Mouse (Mus musculus) left cerebral cortex, postnatal 14 days (tissue): ENCODE results near the gene Ak1. TPM values are rescaled to one million over a fixed set of nuclear protein-coding genes. Genes with fewer than 3 reads are reported as not detected.

ENCODE experiments used
- DNase-seq, 2 experiments: peaks; one replicate each; pipeline ENCODE4 v3.0.0; 2021 to 2022; ENCODE audit warnings: low spot score in 2 of 2, mixed read lengths in 1 of 2
- intact Hi-C: fragments of 180-260 bp; cut with DNase I; formaldehyde crosslinking; loops from one replicate; pipeline ENCODE4 v1.15.1; 2025
- total RNA-seq, 2 experiments: library from RNA; stranded (reverse); gene quantifications; 2 replicates each; pipeline ENCODE4 v1.2.3; 2021

Gene Ak1
- total RNA-seq, 2 experiments from 2014 or later, result 162 to 164 TPM

DNA sequence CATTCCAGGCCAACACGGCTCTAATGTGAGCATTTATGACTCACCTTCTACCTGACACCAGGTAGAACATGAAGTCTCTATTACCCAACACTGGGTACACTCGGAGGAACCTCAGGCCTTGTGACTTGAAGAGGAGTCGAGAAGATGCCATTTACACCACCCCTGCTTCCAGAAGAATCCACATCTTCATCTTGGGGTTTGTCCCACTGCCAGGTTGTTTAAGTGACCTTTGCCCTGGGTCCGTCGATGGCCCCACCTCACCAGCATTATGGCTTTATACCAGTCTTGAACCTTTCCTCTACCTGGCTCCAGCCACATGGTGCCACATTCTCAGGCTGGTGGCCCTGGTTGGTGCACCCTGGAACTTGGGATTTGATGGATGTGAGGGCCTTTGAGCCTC lies 24.3 kb upstream of the Ak1 start:
- intact Hi-C loops, result no loop called here
- DNase-seq, result no peak

DNA sequence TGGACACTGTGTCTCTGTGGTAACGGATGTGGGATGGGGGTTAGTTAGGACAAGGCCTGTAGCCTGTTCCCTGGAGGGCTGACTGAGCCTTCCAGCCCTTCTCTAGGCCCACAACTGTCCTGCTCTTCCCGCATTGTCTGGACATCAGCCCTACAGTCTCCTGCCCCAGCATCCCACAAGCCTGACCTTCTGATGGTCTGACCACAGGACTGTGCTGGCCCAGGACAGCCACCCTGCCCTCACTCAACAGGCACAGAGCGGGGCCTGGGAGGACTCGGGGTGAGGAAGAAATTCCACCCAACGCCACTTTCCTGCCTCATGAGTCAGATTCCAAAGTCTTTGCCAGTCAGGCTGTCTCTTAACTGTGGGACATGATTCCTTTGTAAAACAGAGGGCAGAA lies 23.9 kb upstream of the Ak1 start:
- intact Hi-C loops, result no loop called here
- no peak for DNase-seq

DNA sequence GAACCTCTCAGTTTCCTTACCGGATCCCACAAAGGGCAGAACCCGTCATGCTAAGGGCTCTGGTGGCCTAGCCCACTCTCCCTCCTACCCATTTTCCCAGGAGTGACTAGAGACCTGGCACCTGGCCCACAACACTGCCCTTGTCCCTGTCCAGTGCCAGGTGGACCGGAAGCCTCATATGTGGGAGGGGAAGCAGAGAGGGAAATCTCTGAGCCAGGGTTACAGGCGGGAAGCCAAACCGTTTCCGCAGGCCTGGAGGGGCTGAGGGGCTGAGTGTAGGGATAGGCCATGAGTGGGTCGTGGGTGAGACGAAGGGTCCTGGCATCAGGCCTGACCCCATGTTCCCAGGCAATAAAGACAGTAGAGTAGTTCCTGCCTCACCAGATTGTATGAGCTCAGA lies 23.1 kb upstream of the Ak1 start:
- DNase-seq, result no peak
- intact Hi-C loops, result no loop called here

DNA sequence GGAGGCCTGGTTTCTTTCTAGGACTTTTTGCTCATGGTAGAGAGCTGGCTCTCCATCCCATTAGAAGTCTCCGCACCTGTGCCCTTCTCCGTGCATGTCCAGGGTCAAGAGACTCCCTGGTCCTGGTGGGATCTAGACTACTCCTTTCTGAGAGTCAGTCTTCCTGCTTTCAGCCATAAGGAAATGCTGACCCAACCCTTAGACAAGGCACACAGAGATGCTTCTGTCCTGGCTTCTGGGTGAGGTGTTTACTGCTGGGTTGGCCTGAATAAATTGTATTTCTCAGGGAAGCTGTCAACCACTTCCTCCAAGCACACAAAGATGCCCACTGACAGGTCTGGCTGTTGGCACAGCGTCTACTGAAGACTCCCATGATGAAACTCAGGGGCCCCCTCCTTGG lies 22.1 kb upstream of the Ak1 start, which contains the start of gene St6galnac6:
TSS of gene St6galnac6 (plus strand) at position 301 of the 400 bp plus-strand sequence.
- intact Hi-C loops, result no loop called here
- DNase-seq, result no peak

DNA sequence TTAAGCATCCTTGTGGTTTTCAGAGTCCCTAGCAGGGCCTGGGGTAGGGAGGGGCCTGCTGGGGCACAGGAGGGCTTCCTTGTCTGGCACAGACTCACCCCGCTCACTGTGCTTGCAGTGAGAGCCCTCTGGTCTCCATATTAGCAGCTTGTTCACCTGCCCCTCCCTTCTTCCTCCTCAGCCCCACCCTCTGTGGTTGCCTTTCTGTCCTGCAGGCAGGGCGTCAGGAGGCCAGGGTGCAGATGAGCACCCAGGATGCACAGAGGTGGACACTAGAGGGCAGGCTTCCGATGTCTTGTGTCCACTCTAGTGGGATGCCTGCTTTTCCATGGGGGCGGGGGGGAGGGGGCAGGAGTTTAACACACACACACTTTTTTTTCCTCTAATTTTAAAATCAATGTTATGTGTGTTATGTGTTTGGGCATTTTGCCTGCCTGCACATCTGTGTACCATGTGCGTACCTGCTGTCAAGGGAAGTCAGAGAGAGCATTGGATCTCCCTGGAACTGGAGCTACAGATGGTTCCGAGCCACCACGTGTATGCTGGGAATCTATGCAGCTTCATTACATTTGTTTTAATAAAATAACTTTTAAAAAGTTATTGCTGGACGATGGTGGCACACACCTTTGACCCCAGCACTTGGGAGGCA lies 20.0 kb upstream of the Ak1 start:
- intact Hi-C loops, result loop anchor here (2.0 kb wide), 1 partner anchor 15 kb away; the partner anchor contains the start of gene St6galnac4
- DNase-seq, result no peak

DNA sequence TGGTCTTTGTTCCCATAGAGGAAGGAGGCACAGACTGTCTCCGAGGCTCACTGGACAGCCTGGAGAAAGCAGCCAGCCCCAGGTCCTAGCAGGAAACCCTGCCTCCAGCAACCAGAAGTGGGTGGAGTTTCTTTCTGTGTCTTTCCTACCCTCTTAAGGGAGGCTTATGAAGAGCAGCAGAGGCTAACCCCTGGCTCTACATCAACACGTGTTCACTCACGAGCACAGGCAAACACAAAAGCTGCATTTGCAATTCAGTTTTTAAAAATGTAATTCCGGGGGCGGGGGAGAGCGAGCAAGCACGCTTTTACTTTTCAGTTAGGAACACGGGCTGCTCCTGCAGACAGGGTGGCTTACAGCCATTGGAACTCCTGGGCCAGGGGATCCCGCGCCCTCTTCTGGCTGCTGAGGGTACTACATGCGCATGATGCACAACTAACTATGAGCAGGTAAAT lies 18.9 kb upstream of the Ak1 start:
- DNase-seq, result peak; percentile 93 to 94
- intact Hi-C loops, result loop anchor here (2.0 kb wide), 1 partner anchor 16 kb away; the partner anchor contains the start of gene St6galnac4

DNA sequence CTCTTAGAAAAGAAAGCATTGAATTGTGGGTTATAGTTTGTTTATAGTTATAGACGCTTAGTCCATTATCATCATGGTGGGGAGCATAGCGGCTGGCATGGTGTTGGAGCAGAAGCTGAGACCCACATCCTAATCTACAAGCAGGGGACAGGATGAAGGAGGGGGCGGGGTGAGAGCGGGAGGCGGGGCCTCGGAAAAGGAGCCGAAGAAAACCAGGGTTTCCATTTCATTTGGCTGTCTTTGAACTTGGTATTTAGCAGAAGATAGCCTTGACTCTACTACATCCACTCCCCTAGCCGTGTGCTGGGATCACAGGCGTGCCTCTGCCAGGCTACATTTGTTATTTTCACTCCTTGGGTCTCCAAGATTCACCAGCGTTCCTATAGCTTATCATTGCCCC lies 16.9 kb upstream of the Ak1 start:
- DNase-seq, result no peak
- intact Hi-C loops, result no loop called here

DNA sequence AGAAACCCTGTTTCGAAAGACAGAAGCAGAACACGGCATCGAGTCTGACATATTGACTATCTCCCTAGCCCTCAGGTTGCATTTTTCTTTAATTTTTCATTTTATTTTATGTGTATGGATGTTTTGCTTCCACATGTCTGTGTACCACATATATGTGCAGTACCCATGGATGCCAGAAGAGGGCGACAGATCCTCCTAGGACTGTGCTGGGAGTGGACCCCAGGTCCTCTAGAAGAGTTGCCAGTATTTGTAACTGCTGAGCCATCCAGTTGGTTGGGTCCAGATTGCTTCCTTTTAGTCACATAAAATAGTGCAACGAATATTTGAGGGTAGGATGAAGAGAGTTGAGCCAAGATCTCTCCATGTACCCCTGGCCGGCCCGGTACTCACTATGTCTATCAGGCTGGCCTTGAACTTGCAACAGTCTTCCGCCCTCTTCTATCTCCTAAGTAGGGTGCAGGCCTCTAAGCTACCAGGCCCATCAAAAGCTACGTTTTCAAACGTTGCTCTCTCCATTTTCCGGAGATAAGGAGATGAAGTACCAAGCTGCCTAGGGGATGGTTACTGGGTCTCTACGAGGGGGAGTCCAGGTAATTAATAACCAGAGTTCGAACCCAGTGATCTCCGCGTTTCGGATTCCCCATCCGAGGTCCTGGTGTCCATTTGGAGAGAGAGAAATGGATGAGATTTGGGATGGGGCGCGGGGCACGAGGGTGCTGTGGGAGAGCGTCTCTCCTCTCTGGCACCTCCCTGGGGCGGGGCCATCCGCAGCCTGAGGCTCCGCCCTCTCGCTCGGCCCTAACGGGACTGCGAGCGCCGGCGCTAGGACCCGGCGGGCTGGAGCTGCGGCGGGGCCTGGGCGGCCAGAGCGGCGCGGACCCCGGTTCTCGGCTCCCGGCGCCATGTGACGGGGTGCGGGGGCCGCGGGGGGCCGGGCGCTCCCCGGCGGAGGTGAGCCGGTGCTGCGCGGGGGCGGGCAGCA lies 15.1 kb upstream of the Ak1 start:
- peak; percentile 83 to 88 for DNase-seq
- intact Hi-C loops, result no loop called here

DNA sequence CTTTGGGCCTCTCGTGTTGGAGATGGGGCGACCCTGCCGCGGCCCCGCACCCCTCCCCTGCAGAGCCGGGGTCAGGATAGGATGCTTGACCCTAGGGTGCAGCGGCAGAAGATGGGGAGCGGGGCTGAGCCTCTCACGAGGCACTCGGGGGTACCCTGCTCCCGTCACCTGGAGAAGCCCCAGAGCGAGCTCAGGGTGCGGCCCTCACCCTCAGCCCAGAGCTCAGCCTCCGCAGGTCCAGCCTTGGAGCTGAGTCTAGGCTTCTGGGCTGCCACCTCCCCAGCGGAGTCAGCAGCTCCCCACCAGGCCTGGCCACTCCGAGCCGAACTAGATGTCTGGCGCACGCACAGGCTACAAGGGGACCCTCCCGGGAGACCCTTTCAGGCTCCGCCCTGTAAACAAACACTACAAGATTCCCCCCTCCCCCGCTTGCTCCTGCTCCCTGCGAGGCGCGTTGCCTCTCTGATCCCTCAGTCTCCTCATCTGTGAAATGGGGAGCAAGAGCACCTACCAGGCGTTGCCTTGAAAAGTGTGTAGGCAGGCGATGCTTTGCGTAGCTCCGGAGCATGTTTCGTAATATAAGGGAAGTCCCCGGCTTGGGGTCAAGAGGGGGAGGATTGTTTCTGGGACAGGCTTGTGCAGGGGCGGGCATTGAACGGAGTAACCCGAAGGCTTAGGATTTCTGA lies 14.2 kb upstream of the Ak1 start:
- intact Hi-C loops, result no loop called here
- DNase-seq, result peak in 1 of 2 experiments; percentile 53

DNA sequence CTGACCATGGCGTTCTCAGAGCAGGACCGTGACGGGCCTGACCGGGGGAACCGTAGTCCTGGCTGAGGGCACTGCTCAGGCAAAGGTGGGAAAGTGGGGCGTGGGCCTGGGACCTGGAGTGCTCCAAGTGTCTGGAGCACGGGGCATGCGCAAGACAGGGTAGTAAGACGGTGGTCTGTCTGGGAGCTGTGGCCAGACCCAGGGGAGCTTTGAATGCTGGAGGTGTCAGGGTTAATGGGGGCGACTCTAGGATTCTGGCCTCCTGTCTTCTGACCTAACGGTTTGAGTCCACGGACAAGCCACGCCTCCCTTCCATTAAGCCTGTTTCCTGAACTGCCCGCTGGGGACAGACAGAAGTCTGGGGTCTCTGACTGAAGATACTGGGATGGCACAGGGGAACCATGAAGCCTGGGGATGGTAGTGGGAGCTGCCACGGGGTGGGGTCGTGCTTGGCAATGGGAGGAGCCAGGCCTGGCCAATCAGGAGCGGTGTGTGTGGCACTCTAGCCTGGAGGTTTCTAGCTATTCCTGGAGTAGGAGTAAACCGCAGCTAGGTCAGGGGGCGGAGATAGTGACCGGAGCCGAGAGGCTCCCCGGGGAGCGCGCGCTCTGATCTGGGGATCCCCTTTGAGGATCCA lies 13.3 kb upstream of the Ak1 start:
- DNase-seq, result peak in 1 of 2 experiments; percentile 58
- intact Hi-C loops, result no loop called here

DNA sequence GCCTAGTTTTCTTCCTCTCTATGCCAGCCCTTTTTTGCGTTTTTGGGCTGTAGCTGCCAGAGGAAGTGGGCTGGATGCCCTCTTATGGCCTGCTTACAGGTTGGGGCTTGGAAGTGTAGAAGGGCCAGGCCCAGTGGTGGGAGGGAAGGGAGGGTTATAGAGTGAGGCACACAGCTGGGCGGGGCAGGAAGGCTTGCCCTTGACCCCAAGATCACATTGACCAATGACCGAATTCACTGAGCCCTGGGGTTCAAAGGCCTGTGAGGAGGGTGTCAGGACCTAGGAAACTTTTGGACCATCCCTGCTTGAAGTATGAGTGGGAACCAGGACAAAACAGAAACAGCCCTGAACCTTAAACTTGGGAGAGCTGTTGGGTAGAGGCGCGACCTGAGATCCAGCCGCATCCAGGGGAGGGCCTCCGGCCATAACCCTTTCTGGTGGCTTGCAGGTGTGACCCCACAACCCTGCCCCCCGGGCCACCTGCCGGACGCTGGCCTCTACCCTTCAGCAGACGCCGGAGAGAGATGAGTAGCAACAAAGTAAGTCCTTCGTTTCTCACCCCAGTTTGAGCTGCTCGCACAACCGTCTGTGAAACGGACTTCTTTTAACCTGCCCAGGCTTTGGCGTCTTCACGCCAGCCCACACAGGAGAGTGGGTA lies 12.7 kb upstream of the Ak1 start:
- intact Hi-C loops, result no loop called here
- no peak for DNase-seq

DNA sequence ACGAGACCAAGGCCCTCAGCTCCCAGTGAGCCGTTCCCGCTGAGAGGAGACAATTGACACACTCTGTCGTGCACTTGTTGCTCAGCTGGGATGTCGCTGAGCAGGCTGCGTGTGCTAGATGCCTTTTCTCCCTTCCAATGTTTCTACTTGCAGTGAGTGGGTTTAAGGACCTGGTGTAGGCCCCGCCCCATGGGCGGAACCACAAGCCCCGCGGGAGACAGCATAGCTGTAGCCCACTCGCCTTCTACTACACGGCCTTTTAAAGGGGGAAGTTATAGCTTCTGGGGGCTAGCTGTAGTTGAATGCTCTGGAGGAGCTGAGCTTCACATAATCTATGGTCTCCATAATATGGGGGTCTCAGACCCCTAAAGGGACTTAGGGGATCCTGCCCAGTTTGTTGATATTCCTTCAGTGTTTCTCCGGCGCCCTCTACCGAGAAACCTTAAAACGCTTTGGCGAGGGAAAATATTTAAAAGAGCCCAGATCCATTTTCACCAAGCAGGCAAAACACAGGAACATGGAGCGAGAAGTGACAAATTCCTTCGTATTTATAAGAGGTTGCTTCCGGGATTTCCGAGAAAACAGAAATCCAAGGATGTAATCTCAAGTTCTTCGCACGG lies 10.8 kb upstream of the Ak1 start:
- DNase-seq, result peak; percentile 53 to 74
- intact Hi-C loops, result no loop called here

DNA sequence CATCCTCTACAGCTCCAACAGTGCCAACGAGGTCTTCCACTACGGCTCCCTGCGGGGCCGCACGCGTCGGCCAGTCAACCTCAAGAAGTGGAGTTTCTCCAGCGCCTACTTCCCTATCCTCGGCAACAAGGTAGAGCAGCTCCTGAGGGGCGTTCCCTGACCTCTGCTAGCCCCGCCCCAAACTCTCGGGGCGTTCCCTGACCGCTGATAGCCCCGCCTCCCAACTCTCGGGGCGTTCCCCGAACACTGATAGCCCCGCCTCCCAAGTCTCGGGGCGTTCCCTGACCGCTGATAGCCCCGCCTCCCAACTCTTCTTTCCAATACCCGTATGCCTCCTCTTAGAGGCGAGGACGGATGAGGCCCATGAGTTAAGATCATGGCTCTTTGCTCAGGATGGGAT lies 9.3 kb upstream of the Ak1 start:
- intact Hi-C loops, result no loop called here
- DNase-seq, result no peak

DNA sequence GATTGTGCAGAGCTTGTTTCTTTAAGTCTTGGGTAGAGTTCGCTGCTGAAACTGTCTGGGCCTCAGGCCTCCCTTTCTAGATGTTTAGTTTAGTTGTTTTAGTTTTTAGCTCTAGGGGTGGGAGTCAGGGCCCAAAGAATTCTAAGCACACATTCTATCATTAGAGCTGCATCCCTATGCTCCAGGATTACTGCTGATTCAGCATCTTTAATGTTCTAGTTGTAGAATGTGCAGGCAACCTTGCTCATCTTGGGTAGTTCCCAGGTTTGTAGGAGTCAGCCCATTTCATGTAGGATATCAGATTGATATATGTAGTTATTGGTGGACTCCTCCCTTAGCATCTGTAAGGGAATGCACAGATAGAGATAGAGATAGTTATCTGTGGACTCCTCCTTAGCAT lies 4.4 kb upstream of the Ak1 start:
- intact Hi-C loops, result no loop called here
- DNase-seq, result no peak

DNA sequence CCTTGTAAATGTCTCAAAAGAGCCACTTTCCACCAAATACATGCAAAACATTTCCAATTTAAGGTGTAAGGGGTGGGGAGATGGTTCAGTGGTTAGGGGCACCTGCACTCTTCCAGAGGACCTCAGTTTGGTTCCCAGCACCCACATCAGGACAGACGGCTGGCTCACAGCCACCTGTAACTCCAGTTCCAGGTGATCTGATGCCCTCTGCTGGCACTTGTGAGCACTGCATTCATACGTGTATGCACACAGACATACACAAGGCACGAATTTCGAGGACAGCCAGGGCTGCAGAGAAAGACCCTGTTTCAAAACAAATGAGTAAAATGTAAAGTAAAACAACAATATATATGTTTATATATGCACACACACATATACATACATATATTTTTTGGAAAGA lies 4.0 kb upstream of the Ak1 start:
- intact Hi-C loops, result no loop called here

DNA sequence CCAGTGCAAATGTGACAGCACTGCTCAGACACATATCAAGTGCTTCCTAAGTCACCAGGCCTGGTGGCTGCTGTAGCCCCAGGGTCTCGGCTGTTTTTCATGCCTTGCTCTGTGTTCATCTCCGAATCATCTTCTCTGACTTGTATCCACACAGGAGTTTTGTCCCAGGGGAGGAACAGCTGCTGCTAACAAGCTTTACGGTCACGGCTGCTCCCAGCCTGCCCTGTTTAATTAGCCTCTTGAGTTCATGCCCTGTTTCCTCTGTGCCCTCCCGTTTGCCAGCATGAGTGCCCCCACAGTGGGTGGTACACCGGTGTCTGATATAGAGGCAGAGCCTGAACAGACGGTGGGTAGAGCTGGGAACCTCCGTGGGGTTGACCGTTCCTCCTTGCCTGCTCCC lies 3.5 kb upstream of the Ak1 start:
- intact Hi-C loops, result no loop called here
- no peak for DNase-seq

More for the DNA sequence above, 4.0 kb upstream of the Ak1 start:
- peak in 1 of 2 experiments; percentile 35 for DNase-seq

DNA sequence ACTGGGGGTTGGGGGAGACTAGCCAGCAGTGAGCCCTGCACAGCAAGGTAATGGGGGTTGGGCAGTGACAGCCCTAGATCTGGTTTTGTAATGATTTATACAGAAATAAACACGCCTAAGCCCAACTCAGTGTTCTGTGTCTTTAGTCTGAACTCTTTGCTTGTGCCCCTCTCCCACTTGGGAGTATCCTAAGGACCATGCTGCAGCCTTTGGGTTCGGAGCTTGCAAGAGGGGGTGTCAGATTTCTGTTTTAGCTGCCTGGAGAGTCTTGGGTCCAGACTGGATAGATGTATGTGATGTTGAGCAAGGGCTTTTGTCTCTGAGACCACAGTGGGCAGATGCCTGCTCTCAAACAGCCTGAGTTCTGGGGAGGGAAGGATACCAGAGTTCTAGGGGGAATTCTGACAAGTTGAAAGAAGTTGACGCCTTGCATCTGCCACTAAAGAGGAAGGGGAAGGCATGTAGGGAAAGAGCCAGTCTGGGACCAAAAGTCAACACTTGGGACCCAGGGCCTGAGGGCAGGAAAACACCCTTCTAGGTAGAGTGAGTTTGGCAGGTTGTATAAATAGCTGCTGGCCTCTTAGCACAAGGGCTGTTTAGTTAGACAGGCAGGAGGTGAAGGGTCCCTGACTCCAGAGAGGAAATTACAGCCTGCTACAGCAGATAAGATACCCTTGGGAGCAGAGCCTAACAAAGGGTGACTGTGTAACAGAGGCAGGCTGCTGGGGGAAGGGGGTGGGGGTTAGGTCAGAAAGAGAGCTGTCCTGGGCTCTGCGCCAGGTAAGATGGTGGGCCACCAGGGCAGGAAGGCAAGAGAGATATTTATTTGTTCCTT lies 659 bp upstream of the Ak1 start:
- intact Hi-C loops, result loop anchor here (5.0 kb wide), 1 partner anchor 39 kb away; no protein-coding TSS in a partner anchor
- DNase-seq, result no peak
